Mouse (Mus musculus): ENCODE results near the gene 1520401A03Rik. TPM values are rescaled to one million over a fixed set of nuclear protein-coding genes. Genes with fewer than 3 reads are reported as not detected.

The 1520401A03Rik gene
- total RNA-seq, 2 experiments from 2014 or later, result 0.09 TPM; not detected in 1

- intact Hi-C loops (cut with DNase I; ENCODE audit: low total_unique reads), result no loop called here
These were observed 3.1 kb downstream of the 1520401A03Rik start for GRCm38 (mm10) chr17:23719455-23719854.

GRCm38 (mm10) chr17:23717003-23717402 lies 5.6 kb downstream of the 1520401A03Rik start:
- intact Hi-C loops (cut with DNase I; ENCODE audit: low total_unique reads), result no loop called here
- DNase-seq, result no peak

More at GRCm38 (mm10) chr17:23719455-23719854, 3.1 kb downstream of the 1520401A03Rik start:
- DNase-seq, result no peak

DNA sequence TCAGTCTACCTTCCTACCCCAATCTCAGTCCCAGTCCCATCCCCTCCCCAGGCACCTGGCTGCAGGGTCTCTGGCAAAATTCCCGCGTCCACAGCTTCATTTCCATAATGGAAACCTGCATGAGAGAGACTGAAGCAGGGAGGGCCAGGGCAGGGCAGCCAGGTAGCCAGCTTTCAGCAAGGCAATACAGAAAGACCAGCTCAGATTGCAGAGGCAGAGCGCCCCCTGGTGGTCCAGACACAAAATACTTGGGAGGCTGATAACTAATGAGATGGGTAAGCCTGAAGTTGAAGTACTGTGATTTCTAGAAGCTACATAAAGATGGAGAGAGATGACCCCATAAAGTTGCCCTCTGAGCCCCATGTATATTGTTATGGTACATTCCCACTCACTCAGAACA lies 16.4 kb downstream of the 1520401A03Rik start:
- intact Hi-C loops (cut with DNase I; ENCODE audit: low total_unique reads), result loop anchor here (5.0 kb wide), 1 partner anchor 134 kb away; no protein-coding TSS in a partner anchor
- DNase-seq, result peak; percentile 70

DNA sequence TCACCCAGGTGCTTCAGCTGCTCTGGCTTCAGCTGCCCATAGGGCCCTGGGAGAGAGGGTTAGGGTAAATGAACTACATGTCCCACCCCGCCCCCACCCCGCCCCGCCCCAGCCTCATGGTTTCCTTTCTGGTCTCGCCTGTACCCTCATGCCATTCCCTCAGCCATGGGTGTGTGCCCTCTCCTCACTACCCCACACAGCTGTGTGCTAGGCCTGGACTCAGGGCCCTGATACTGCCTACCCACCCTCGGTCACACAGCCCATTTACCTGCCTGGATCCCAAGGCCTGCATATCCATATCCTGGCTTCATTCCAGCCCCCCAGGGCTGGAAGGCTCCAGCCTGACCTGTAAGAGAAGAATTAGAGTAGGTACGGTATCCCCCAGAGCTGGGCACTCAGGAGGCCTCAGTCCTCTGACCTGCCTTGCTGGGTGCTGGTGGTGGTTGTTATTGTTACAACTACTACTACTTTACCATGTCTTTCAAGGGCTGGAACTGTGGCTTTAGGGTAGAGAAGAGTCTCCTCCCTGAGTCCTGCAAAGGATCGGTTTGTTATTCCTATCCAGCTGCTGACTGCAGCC lies 17.0 kb downstream of the 1520401A03Rik start:
- intact Hi-C loops (cut with DNase I; ENCODE audit: low total_unique reads), result loop anchor here (5.0 kb wide), 1 partner anchor 133 kb away; no protein-coding TSS in a partner anchor
- no peak for DNase-seq

GRCm38 (mm10) chr17:23704741-23705140 lies 17.8 kb downstream of the 1520401A03Rik start:
- intact Hi-C loops (cut with DNase I; ENCODE audit: low total_unique reads), result loop anchor here (5.0 kb wide), 2 partner anchors 42 to 132 kb away; partner anchors contain the start of gene Bicdl2
- no peak for DNase-seq

DNA sequence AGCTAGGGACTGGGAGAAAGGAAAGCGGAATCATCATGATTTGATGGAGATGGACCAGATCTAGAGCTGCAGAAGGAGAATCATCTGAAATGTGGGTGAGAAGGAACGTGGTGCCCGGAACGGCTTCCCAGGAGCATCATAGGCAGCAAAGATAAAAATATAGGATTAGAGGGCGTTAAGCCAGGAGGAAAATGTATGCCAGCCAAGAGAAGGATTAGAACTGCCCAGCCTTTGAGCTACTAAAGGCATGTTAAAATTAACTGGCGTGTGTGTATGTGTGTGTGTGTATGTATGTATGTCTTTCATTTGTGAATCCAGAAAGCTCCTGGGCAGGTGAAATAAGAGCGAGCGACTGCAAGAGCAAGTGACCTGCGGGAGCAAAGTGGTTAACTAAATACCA lies 19.3 kb downstream of the 1520401A03Rik start:
- intact Hi-C loops (cut with DNase I; ENCODE audit: low total_unique reads), result loop anchor here (5.0 kb wide), 1 partner anchor 41 kb away; the partner anchor contains the start of gene Bicdl2
- DNase-seq, result no peak

GRCm38 (mm10) chr17:23700079-23700478 lies 22.5 kb downstream of the 1520401A03Rik start:
- intact Hi-C loops (cut with DNase I; ENCODE audit: low total_unique reads), result loop anchor here (5.0 kb wide), 1 partner anchor 38 kb away; the partner anchor contains the start of gene Bicdl2
- DNase-seq, result peak; percentile 91

DNA sequence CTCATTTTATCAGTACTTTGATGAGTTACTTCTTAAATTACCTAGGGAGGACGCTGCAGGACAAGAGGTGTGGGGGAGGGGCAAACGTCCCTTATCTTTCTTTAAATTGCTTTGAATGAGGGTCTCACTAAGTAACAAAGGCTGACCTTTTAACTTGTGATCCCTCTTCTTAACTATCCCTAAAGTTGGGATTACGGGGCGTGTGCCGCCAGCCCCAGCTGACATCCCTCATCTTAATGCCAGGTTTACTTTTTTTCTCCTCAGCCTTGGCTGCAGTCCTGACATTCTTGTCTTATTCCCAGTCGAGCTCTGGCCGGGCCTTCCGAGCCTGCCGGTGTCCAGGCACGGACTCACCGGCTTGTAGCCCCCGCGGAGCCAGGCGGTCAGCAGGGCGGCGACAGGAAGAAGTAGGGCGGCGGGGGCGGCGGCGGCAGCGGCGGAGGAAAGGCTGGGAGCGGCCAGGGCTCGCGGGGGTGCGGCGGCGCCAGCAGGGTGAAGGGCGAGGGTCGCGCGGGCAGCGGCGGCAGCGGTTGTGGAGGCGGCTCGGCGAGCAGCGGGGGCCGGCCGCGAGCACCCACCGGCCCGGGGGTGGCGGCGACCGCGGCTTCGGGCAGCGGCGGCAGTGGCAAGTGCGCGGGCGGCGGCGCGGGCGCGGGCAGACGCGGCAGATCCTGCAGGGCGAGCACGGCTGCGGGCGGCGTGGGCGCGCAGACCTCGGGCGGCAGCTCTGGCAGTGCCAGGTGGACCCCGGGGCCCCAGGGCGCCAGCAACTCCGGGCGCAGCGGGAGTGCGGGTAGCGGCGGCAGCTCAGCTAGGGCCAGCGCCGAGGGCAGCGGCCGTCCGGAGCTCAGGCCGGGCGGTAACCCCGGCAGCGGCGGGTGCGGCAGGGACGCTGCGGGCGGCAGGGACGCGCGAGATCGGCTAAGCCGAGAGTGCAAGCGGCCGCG lies 23.2 kb downstream of the 1520401A03Rik start:
- peak; percentile 64 for DNase-seq
- intact Hi-C loops (cut with DNase I; ENCODE audit: low total_unique reads), result loop anchor here (5.0 kb wide), 1 partner anchor 37 kb away; the partner anchor contains the start of gene Bicdl2

DNA sequence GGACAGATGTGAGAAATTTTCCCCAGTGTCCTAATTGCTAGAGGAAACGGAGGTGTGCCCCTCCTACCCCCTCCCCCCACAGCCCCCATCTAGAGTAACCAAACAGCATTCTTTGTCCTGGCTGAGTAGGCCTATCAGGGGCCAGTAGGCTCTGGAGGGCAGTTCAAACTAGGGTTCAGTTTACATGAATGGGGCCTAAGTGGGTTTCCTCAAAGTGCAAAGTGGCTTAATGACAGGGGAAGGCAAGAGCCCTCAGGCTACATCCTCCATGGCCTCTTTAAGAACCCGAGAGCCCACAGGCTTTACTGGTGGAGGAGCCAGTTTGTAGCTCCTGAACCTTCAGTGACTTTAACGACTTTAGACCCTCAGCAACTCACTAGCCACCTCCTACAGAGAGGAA lies 26.8 kb downstream of the 1520401A03Rik start:
- DNase-seq, result no peak

DNA sequence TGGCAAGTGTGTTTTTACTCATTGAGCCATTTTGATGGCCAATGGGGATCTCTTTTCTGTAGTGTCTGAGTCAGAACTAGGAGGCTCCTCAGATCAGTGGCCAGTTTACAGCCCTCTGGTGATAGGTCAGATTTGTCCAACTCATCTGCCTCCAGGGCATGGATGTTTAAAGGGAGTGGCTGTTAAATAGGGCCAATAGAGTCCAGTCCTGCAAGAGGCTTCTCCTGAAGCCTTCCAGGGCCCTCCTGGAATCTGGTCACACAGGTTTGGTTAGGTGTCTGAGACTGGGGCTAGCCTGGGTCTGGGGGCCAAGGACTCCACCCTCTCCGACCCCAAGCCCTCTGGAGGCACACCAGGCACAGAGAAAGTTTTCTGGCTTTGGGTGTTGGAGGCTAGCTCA lies 28.1 kb downstream of the 1520401A03Rik start:
- intact Hi-C loops (cut with DNase I; ENCODE audit: low total_unique reads), result no loop called here

More for the DNA sequence above, 26.8 kb downstream of the 1520401A03Rik start:
- intact Hi-C loops (cut with DNase I; ENCODE audit: low total_unique reads), result no loop called here

DNA sequence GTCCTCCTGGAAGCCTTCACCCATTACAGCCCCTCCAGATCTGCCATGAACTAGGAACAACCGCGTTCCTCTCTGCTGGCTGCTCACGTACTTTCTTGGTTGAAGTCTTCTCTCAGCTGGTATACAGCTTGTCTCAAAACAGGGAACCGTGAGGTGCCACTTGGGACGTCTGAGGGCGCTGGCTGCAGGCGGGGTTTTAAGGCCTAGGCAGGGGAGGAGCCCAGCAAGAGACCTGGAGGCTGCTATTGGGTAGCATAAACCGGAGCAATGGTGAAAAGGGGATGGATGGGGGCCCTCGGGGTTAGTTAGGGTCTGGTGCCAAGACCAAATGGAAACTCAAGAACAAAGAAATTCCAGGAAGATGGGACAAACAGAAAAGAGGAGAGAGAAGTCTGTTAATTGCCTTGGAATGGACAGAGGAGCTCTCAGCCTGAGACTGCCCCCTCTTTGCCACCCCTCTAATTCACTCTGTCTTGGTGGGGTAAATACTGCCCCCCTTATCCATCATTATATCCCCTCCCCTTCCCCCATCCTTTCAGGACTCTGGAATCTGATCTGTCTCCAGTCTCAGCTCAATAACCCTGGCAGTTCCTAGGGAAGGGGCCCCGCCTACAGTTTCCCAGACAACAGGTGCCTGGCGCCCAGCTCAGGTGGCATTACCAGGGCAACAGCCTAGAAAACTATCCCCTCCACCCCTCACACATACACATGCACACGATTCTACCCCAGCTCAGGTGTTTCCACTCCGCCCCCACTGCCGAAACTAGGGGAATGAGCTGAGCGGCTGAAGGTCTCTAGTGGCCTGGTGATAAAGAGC lies 38.5 kb downstream of the 1520401A03Rik start, which contains the start of gene Cldn9:
TSS of gene Cldn9 (minus strand) at position 171 of the 817 bp plus-strand sequence.
- intact Hi-C loops (cut with DNase I; ENCODE audit: low total_unique reads), result no loop called here
- DNase-seq, result no peak

More for the DNA sequence above, 28.1 kb downstream of the 1520401A03Rik start:
- DNase-seq, result no peak

GRCm38 (mm10) chr17:23683226-23683625 lies 39.4 kb downstream of the 1520401A03Rik start:
- intact Hi-C loops (cut with DNase I; ENCODE audit: low total_unique reads), result no loop called here

GRCm38 (mm10) chr17:23682530-23682929 lies 40.1 kb downstream of the 1520401A03Rik start:
- intact Hi-C loops (cut with DNase I; ENCODE audit: low total_unique reads), result no loop called here
- DNase-seq, result no peak

More at GRCm38 (mm10) chr17:23683226-23683625, 39.4 kb downstream of the 1520401A03Rik start:
- DNase-seq, result no peak

- DNase-seq, result no peak
- intact Hi-C loops (cut with DNase I; ENCODE audit: low total_unique reads), result no loop called here
These were observed 40.5 kb downstream of the 1520401A03Rik start for GRCm38 (mm10) chr17:23682092-23682491.

DNA sequence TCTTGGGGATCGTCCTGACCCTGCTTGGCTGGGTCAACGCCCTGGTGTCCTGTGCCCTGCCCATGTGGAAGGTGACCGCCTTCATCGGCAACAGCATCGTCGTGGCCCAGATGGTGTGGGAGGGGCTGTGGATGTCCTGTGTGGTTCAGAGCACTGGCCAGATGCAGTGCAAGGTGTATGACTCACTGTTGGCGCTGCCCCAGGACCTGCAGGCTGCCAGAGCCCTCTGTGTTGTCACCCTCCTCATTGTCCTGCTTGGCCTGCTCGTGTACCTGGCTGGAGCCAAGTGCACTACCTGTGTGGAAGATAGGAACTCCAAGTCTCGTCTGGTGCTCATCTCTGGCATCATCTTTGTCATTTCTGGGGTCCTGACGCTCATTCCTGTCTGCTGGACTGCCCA lies 41.5 kb downstream of the 1520401A03Rik start:
- intact Hi-C loops (cut with DNase I; ENCODE audit: low total_unique reads), result no loop called here
- DNase-seq, result no peak

DNA sequence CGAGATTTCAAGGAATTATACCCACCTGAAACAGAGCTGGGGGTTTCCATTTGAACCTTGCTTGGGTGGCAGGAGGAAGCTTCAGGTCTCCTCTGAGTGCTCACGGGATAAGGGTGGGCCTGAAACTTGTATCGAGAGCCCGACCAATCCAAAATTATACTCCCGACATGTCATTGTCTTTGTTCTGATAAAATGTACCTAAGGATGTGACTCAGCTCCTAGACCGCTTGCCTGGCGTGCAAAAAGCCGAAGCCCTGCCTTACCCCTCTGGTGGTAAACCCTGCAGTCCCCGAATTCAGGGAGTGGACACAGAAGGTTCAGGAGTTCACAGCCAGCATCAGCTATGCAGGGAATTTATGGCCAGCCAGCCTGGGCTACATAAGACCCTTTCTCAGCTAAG lies 42.2 kb downstream of the 1520401A03Rik start:
- intact Hi-C loops (cut with DNase I; ENCODE audit: low total_unique reads), result no loop called here
- no peak for DNase-seq

GRCm38 (mm10) chr17:23679127-23679835 lies 43.3 kb downstream of the 1520401A03Rik start, which contains the start of gene Cldn6:
Cldn6 (plus strand) TSS chr17:23679249.
- intact Hi-C loops (cut with DNase I; ENCODE audit: low total_unique reads), result no loop called here
- no peak for DNase-seq

GRCm38 (mm10) chr17:23677236-23677679 lies 45.3 kb downstream of the 1520401A03Rik start, which contains the start of gene Tnfrsf12a:
Tnfrsf12a (minus strand) TSS chr17:23677468.
- intact Hi-C loops (cut with DNase I; ENCODE audit: low total_unique reads), result no loop called here
- DNase-seq, result peak; percentile 83
